Comparison of ENCODE assay signal across 28 mouse cellular contexts in the genomic region with DNA sequence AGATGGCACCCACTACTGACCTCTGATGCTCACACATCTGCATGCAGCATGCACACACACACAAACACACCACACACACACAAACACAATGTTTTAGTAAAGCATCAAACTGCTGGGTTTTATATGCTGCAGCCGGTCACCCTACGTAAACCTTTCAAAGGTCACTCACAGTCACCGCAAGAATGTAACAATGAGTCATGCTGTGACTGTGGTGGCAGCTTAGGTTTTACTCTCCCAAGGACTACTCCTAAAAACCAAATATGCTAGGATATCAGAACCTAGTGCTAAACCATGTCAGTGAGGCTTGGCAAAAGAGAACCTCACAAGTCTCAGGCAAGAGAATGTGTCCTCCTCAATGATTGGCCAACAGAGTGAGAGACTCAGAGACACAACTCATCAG. TPM values are rescaled to one million over a fixed set of nuclear protein-coding genes. Genes with fewer than 3 reads are reported as not detected.
DNase-seq lines count a peak whose midpoint lies in the region; TF ChIP-seq lines count a peak whose summit lies in the region.
"Had no signal": no experiment of that assay in that cellular context is flagged by ENCODE, and none has a peak within 500 bp of the region (broad histone marks: within the 10 kb centered on the region; RNA-seq: fewer than 3 reads in every experiment).

No protein-coding gene starts in this region.

- H3K4me2 ChIP-seq in myocyte (ENCODE audit: low read depth) = peak overlapping the region; percentile 3
- H3K4me2 ChIP-seq: embryonic facial prominence, embryonic 15.5 days; heart, embryonic 13.5 days; hindbrain, embryonic 15.5 days had no signal

- peaks cover 17% of the 10 kb centered on the region for H3K36me3 ChIP-seq in myocyte (ENCODE audit: control insufficient read depth, insufficient read depth)

- H3ac ChIP-seq in myocyte (ENCODE audit: control insufficient read depth, insufficient read length) = no peak overlapping the region

- peak; percentile 64 for DNase-seq in adrenal gland, adult 2 months
- no peak for DNase-seq in adrenal gland, postnatal 25 days
- DNase-seq in urinary bladder, postnatal 14 days (ENCODE audit: low spot score) = peak; percentile 20
- no peak for DNase-seq in urinary bladder, adult 18-20 months (ENCODE audit: low spot score in 2 of 2)
- no peak for DNase-seq in T-cell, adult 2 months (ENCODE audit: low spot score)
- DNase-seq: adrenal gland, postnatal 14 days; cerebellum, adult 11 months; cerebellum, adult 8-10 months; cerebellum, postnatal 14 days; embryo, embryonic 11 days; gastrocnemius, adult 2 months; gastrocnemius, postnatal 36 days; heart, adult 11 months; heart, postnatal 36 days had no signal

- H3K27me3 ChIP-seq in myocyte (ENCODE audit: control insufficient read depth, insufficient read depth, insufficient read length) = no peaks in the 10 kb centered on the region
- H3K27me3 ChIP-seq: embryonic facial prominence, embryonic 15.5 days; heart, embryonic 13.5 days; hindbrain, embryonic 15.5 days had no signal

- TF ChIP-seq POLR2A in myocyte (IDR thresholded peaks at IDR 0.05; ENCODE audit: insufficient read length, low read depth) = no peak

- H3K4me3 ChIP-seq in myocyte = no peak overlapping the region
- H3K4me3 ChIP-seq: embryonic facial prominence, embryonic 15.5 days; erythroblast, embryonic 14.5 days; forebrain, embryonic 10.5 days; gastrocnemius, adult 2 months; heart, embryonic 13.5 days; hindbrain, embryonic 15.5 days had no signal

- H3K79me2 ChIP-seq in myocyte (ENCODE audit: control insufficient read depth, insufficient read depth) = no peaks in the 10 kb centered on the region

TF ChIP-seq in myocyte, 11 proteins besides CTCF, POLR2A, EP300 and RAD21:
- no peak for TF ChIP-seq MYOD1 (IDR thresholded peaks at IDR 0.05; ENCODE audit: control insufficient read depth in 1 of 3, insufficient read length in 2 of 3, low read depth in 2 of 3)

RNA-seq across cellular contexts. Expression of gene Rab3ip, which starts 21.7 kb away (rescaled TPM):
- 10 to 100 TPM; 36.8 to 37.9 TPM for total RNA-seq in adrenal gland, adult 2 months (2021)
- polyA plus RNA-seq in adrenal gland, adult 2 months (2012; rRNA removed) = 45.4 and 52.2 TPM in 2 replicates
- 34.2 and 38.0 TPM in 2 replicates for total RNA-seq in adrenal gland, postnatal 25 days (2021)
- polyA plus RNA-seq in myocyte (2012; fragmentation: generic; extraction: Trizol) = 29.1 TPM

RNA-seq across cellular contexts. Expression of gene Myrfl, which starts 32.1 kb away (rescaled TPM):
- under 1 TPM in 1 of 2 experiments, not detected in 1; 0.21 TPM for total RNA-seq in adrenal gland, adult 2 months (2021)
- 0.12 TPM in 1 of 2 replicates, not detected in the other for polyA plus RNA-seq in adrenal gland, adult 2 months (2012; rRNA removed)
- total RNA-seq in adrenal gland, postnatal 25 days (2021) = 0.09 and 0.29 TPM in 2 replicates
- 0.04 TPM for polyA plus RNA-seq in myocyte (2012; fragmentation: generic; extraction: Trizol)
- total RNA-seq: adrenal gland, postnatal 14 days; common myeloid progenitor, adult 5-6 weeks had no signal
- polyA plus RNA-seq: erythroblast, embryonic 14.5 days; forebrain, embryonic 10.5 days; G1E had no signal

RNA-seq across cellular contexts. Expression of gene Gm10271, which starts 43.6 kb away (rescaled TPM):
- total RNA-seq in adrenal gland, adult 2 months (2021) = not detected
- polyA plus RNA-seq in adrenal gland, adult 2 months (2012; rRNA removed) = not detected in 2 replicates
- total RNA-seq in adrenal gland, postnatal 25 days (2021) = not detected in 2 replicates
- polyA plus RNA-seq in myocyte (2012; fragmentation: generic; extraction: Trizol) = not detected
- total RNA-seq: adrenal gland, postnatal 14 days; common myeloid progenitor, adult 5-6 weeks; G1E; gastrocnemius, adult 2 months; gastrocnemius, postnatal 36 days; heart, postnatal 36 days had no signal
- polyA plus RNA-seq: brain, embryonic 14.5 days; embryonic facial prominence, embryonic 11.5 days; embryonic facial prominence, embryonic 15.5 days; erythroblast, embryonic 14.5 days; forebrain, embryonic 10.5 days; forebrain, embryonic 14.5 days; G1E; heart, embryonic 13.5 days; heart, postnatal 0 days; hindbrain, embryonic 11.5 days; hindbrain, embryonic 15.5 days; intestine, embryonic 16.5 days had no signal

RNA-seq across cellular contexts. Expression of gene Best3, which starts 57.3 kb away (rescaled TPM):
- total RNA-seq in adrenal gland, adult 2 months (2021) = under 1 TPM; 0.29 to 0.31 TPM
- polyA plus RNA-seq in adrenal gland, adult 2 months (2012; rRNA removed) = 0.37 and 0.42 TPM in 2 replicates
- total RNA-seq in adrenal gland, postnatal 25 days (2021) = 0.33 and 0.49 TPM in 2 replicates
- 1.4 TPM for polyA plus RNA-seq in myocyte (2012; fragmentation: generic; extraction: Trizol)
- total RNA-seq: common myeloid progenitor, adult 5-6 weeks; G1E had no signal
- polyA plus RNA-seq: erythroblast, embryonic 14.5 days; forebrain, embryonic 10.5 days; forebrain, embryonic 14.5 days; G1E; intestine, embryonic 16.5 days had no signal

Comparison
In these comparisons a context has a peak if more than half of its experiments do, and no peak if none do; other contexts are left out.
1. DNase-seq: peak in adrenal gland, adult 2 months (single experiment) and urinary bladder, postnatal 14 days (single experiment); none in adrenal gland, postnatal 25 days (single experiment), urinary bladder, adult 18-20 months (0 of 2) and T-cell, adult 2 months (single experiment).